26 mouse cellular contexts compared by ENCODE assay signal in genomic region chr12:100531740-100532139, GRCm38 (mm10). TPM values are rescaled to one million over a fixed set of nuclear protein-coding genes. Genes with fewer than 3 reads are reported as not detected.
DNase-seq lines count a peak whose midpoint lies in the region; ATAC-seq and TF ChIP-seq lines count a peak whose summit lies in the region.
"Had no signal": no experiment of that assay in that cellular context is flagged by ENCODE, and none has a peak within 500 bp of the region (broad histone marks: within the 10 kb centered on the region; RNA-seq: fewer than 3 reads in every experiment).

No protein-coding gene starts in this region.

- H3K27ac ChIP-seq in heart, embryonic 11.5 days (ENCODE audit: low read depth, low read length): peak overlapping the region; percentile 32; the same call in 1 of the 2 replicates
- peak overlapping the region; percentile 55; the same call in 1 of the 2 replicates for H3K27ac ChIP-seq in liver, postnatal 0 days (ENCODE audit: low read depth)
- H3K27ac ChIP-seq in liver, embryonic 11.5 days (ENCODE audit: low read depth, low read length): no peak overlapping the region
- H3K27ac ChIP-seq: embryonic facial prominence, embryonic 12.5 days; hindbrain, embryonic 15.5 days; kidney, postnatal 0 days; limb, embryonic 13.5 days; liver, embryonic 15.5 days; midbrain, embryonic 10.5 days; neural tube, embryonic 13.5 days; stomach, embryonic 15.5 days had no signal

- ATAC-seq in heart, embryonic 11.5 days (replicated peaks; ENCODE audit: insufficient number of reproducible peaks, low FRiP score, low TSS enrichment): no peak
- no peak for ATAC-seq in liver, postnatal 0 days
- no peak for ATAC-seq in liver, embryonic 11.5 days (replicated peaks; ENCODE audit: low FRiP score)
- ATAC-seq: forebrain, postnatal 0 days; midbrain, embryonic 16.5 days had no signal

- no peaks in the 10 kb centered on the region for H3K36me3 ChIP-seq in heart, embryonic 11.5 days (ENCODE audit: control insufficient read depth, insufficient read depth, low read length)
- no peaks in the 10 kb centered on the region for H3K36me3 ChIP-seq in liver, postnatal 0 days (replicated peaks; ENCODE audit: insufficient read depth, low read length)
- H3K36me3 ChIP-seq in liver, embryonic 11.5 days (ENCODE audit: control insufficient read depth, insufficient read depth, low read length): no peaks in the 10 kb centered on the region
- H3K36me3 ChIP-seq: embryonic facial prominence, embryonic 12.5 days; hindbrain, embryonic 15.5 days; limb, embryonic 13.5 days; liver, embryonic 15.5 days; midbrain, embryonic 10.5 days; neural tube, embryonic 13.5 days; stomach, embryonic 15.5 days had no signal

- no peak for TF ChIP-seq CTCF in liver, postnatal 0 days (IDR thresholded peaks at IDR 0.05; ENCODE audit: low read depth)

- 40% methylated on average over 1 of the region's 1 CpGs for WGBS in heart, embryonic 11.5 days (ENCODE audit: insufficient replicate concordance)
- 59% methylated on average over 1 of the region's 1 CpGs for WGBS in liver, postnatal 0 days (ENCODE audit: insufficient replicate concordance)
- 67% methylated on average over 1 of the region's 1 CpGs for WGBS in liver, embryonic 11.5 days

- H3K4me3 ChIP-seq in heart, embryonic 11.5 days (ENCODE audit: low read depth, low read length): no peak overlapping the region
- H3K4me3 ChIP-seq in liver, postnatal 0 days (ENCODE audit: low read depth, low read length): no peak overlapping the region
- no peak overlapping the region for H3K4me3 ChIP-seq in liver, embryonic 11.5 days (ENCODE audit: low read depth, low read length)
- H3K4me3 ChIP-seq: embryonic facial prominence, embryonic 12.5 days; hindbrain, embryonic 15.5 days; limb, embryonic 13.5 days; liver, embryonic 15.5 days; midbrain, embryonic 10.5 days; myocyte; neural tube, embryonic 13.5 days; stomach, embryonic 15.5 days had no signal

- H3K27me3 ChIP-seq in heart, embryonic 11.5 days (ENCODE audit: control insufficient read depth, insufficient read depth, low read length): no peaks in the 10 kb centered on the region
- no peaks in the 10 kb centered on the region for H3K27me3 ChIP-seq in liver, postnatal 0 days (ENCODE audit: insufficient read depth, low read length)
- H3K27me3 ChIP-seq in liver, embryonic 11.5 days (replicated peaks; ENCODE audit: control insufficient read depth, insufficient read depth, low read length): no peaks in the 10 kb centered on the region
- H3K27me3 ChIP-seq: embryonic facial prominence, embryonic 12.5 days; hindbrain, embryonic 15.5 days; limb, embryonic 13.5 days; liver, embryonic 15.5 days; neural tube, embryonic 13.5 days; stomach, embryonic 15.5 days had no signal

- TF ChIP-seq EP300 in liver, postnatal 0 days (IDR thresholded peaks at IDR 0.05; ENCODE audit: low read depth): no peak

- peaks cover 22% of the 10 kb centered on the region for H3K4me1 ChIP-seq in heart, embryonic 11.5 days (ENCODE audit: control insufficient read depth, insufficient read depth, low read length)
- peaks cover 17% of the 10 kb centered on the region for H3K4me1 ChIP-seq in liver, postnatal 0 days (ENCODE audit: insufficient read depth)
- peaks cover 6% of the 10 kb centered on the region; the same call in 1 of the 2 replicates for H3K4me1 ChIP-seq in liver, embryonic 11.5 days (replicated peaks; ENCODE audit: control insufficient read depth, insufficient read depth, low read length)

- no peak overlapping the region for H3K9ac ChIP-seq in heart, embryonic 11.5 days (ENCODE audit: low read depth, low read length)
- no peak overlapping the region for H3K9ac ChIP-seq in liver, postnatal 0 days (replicated peaks)
- no peak overlapping the region for H3K9ac ChIP-seq in liver, embryonic 11.5 days (ENCODE audit: low read depth, low read length)
- H3K9ac ChIP-seq: embryonic facial prominence, embryonic 12.5 days; forebrain, postnatal 0 days; hindbrain, embryonic 15.5 days; limb, embryonic 13.5 days; liver, embryonic 15.5 days; neural tube, embryonic 13.5 days; stomach, embryonic 15.5 days had no signal

- H3K4me2 ChIP-seq in heart, embryonic 11.5 days: no peak overlapping the region
- no peak overlapping the region for H3K4me2 ChIP-seq in liver, postnatal 0 days (ENCODE audit: low read depth, low read length)
- no peak overlapping the region for H3K4me2 ChIP-seq in liver, embryonic 11.5 days
- H3K4me2 ChIP-seq: embryonic facial prominence, embryonic 12.5 days; hindbrain, embryonic 15.5 days; limb, embryonic 13.5 days; liver, embryonic 15.5 days; neural tube, embryonic 13.5 days; stomach, embryonic 15.5 days had no signal

- intact Hi-C loops in heart, postnatal 10 days (cut with DNase I): no loop called here

- H3K9me3 ChIP-seq in heart, embryonic 11.5 days (replicated peaks; ENCODE audit: control insufficient read depth, low read length): no peaks in the 10 kb centered on the region
- H3K9me3 ChIP-seq in liver, postnatal 0 days (ENCODE audit: low read length): no peaks in the 10 kb centered on the region
- H3K9me3 ChIP-seq in liver, embryonic 11.5 days (ENCODE audit: control insufficient read depth, low read length): no peaks in the 10 kb centered on the region
- H3K9me3 ChIP-seq: embryonic facial prominence, embryonic 12.5 days; hindbrain, embryonic 15.5 days; limb, embryonic 13.5 days; liver, embryonic 15.5 days; midbrain, embryonic 10.5 days; neural tube, embryonic 13.5 days; stomach, embryonic 15.5 days had no signal

- DNase-seq in adrenal gland, adult 2 months: peak; percentile 36
- DNase-seq in adrenal gland, adult 8-10 months: no peak
- DNase-seq in heart, postnatal 10 days: no peak
- peak; percentile 10 for DNase-seq in liver, postnatal 0 days
- no peak for DNase-seq in liver, embryonic 11.5 days (ENCODE audit: low spot score)
- peak; percentile 38 for DNase-seq in testis, postnatal 10 days (ENCODE audit: low spot score)
- DNase-seq in testis, postnatal 14 days (ENCODE audit: low spot score): no peak
- DNase-seq: adrenal gland, postnatal 36 days; cerebellum, adult 11-12 months; forebrain, postnatal 0 days; gastrocnemius, postnatal 36 days; kidney, adult 2 months; retina, postnatal 1 day; thymus, adult 2 months; thymus, postnatal 4 days had no signal

RNA-seq across cellular contexts. Expression of gene Ttc7b, which starts 11.1 kb away (rescaled TPM):
- 10 to 100 TPM; 70.9 to 76.7 TPM for total RNA-seq in adrenal gland, adult 2 months (2021)
- polyA plus RNA-seq in adrenal gland, adult 2 months (2012; rRNA removed): 121 and 142 TPM in 2 replicates
- 100 to 1,000 TPM in 1 of 4 experiments, 10 to 100 TPM in 3; 89.9 to 102 (median 95.5) TPM for total RNA-seq in adrenal gland, adult 8-10 months (2022)
- polyA plus RNA-seq in heart, embryonic 11.5 days (2014; fragmentation: Nextera tagmentation; extraction: Ambion mirVana): 9.7 and 11.4 TPM in 2 replicates
- total RNA-seq in heart, postnatal 10 days (2021): 10 to 100 TPM; 70.5 to 78.3 TPM
- 2.2 and 3.3 TPM in 2 replicates for polyA plus RNA-seq in liver, postnatal 0 days (2015; fragmentation: Nextera tagmentation; extraction: Ambion mirVana)
- polyA plus RNA-seq in liver, embryonic 11.5 days (2014; fragmentation: Nextera tagmentation; extraction: Ambion mirVana): 5.6 and 6.2 TPM in 2 replicates

Comparison
In these comparisons a context has a peak if more than half of its experiments do, and no peak if none do; other contexts are left out.
1. DNase-seq: peak in adrenal gland, adult 2 months (single experiment), liver, postnatal 0 days (single experiment) and testis, postnatal 10 days (single experiment); none in adrenal gland, adult 8-10 months (single experiment), heart, postnatal 10 days (0 of 2), liver, embryonic 11.5 days (single experiment) and testis, postnatal 14 days (single experiment).